Mouse (Mus musculus) bone marrow macrophage, adult 2 months (primary cell): Measurements from ENCODE around the gene Gm826.

Experiments used
- CTCF ChIP-seq: IDR thresholded peaks from 2 replicates; pipeline ENCODE4 v1.5.1; 2012; ENCODE audit warnings: low read depth, mild to moderate bottlenecking, low read length, moderate library complexity
- POLR2A ChIP-seq: IDR thresholded peaks from 2 replicates; pipeline ENCODE4 v1.6.1; 2012; ENCODE audit warnings: mild to moderate bottlenecking, low read depth, low read length, borderline replicate concordance

GRCm38 (mm10) chr2:160364128-160364650 lies 30.2 kb upstream of the Gm826 start:
- TF ChIP-seq POLR2A, result no peak
- TF ChIP-seq CTCF, result no peak
